Mouse (Mus musculus) hindbrain, postnatal 0 days (tissue): ENCODE results near the gene Kcna10. TPM values are rescaled to one million over a fixed set of nuclear protein-coding genes. Genes with fewer than 3 reads are reported as not detected.

Source experiments
- ATAC-seq: fragments of 200-750 bp; cut with Nextera tagmentation; 2 replicates; pipeline ENCODE4 v1.8.0; 2017; ENCODE audit warnings: mild to moderate bottlenecking, moderate TSS enrichment, moderate library complexity
- DNase-seq: peaks from one replicate; pipeline ENCODE4 v3.0.0-alpha.2; 2015; ENCODE audit warnings: low spot score
- H3K27ac ChIP-seq: fragments of 300-500 bp; sonication (generic); 2 replicates; pipeline ENCODE4 v1.5.1; 2014; ENCODE audit warnings: mild to moderate bottlenecking
- H3K27me3 ChIP-seq: fragments of 300-500 bp; sonication (generic); 2 replicates; pipeline ENCODE4 v1.6.1; 2014; ENCODE audit warnings: low read length, mixed read lengths; ENCODE audit not compliant: insufficient read depth
- H3K36me3 ChIP-seq: fragments of 300-500 bp; sonication (generic); 2 replicates; pipeline ENCODE4 v1.6.1; 2014; ENCODE audit warnings: low read length, mixed read lengths; ENCODE audit not compliant: insufficient read depth
- H3K4me1 ChIP-seq: fragments of 300-500 bp; sonication (generic); 2 replicates; pipeline ENCODE4 v1.6.1; 2014; ENCODE audit warnings: antibody characterized with exemption, low read length, mixed read lengths; ENCODE audit not compliant: insufficient read depth
- H3K4me2 ChIP-seq: fragments of 300-500 bp; sonication (generic); 2 replicates; pipeline ENCODE4 v1.6.1; 2014; ENCODE audit warnings: low read depth, mild to moderate bottlenecking, low read length, moderate library complexity, mixed read lengths
- H3K4me3 ChIP-seq: fragments of 300-500 bp; sonication (generic); 2 replicates; pipeline ENCODE4 v1.5.1; 2014; ENCODE audit warnings: low read length
- H3K9ac ChIP-seq: fragments of 300-500 bp; sonication (generic); replicated peaks from 2 replicates; pipeline ENCODE4 v1.6.1; 2014; ENCODE audit warnings: mild to moderate bottlenecking, low read length, moderate library complexity, mixed read lengths
- H3K9me3 ChIP-seq: fragments of 300-500 bp; sonication (generic); 2 replicates; pipeline ENCODE4 v1.6.1; 2016; ENCODE audit warnings: low read length, mixed read lengths
- CTCF ChIP-seq: IDR thresholded peaks from 2 replicates; pipeline ENCODE4 v1.5.1; 2016; ENCODE audit warnings: antibody characterized with exemption, control low read depth, low read depth
- WGBS: fragments of 180-500 bp; shearing (Covaris S2); extraction: QIAGEN DNeasy Blood & Tissue Kit; methylation state at CpG from one replicate; pipeline ENCODE4 v1.1.7; 2014; 5-methylcytosine and 5-hydroxymethylcytosine counted together
- polyA plus RNA-seq: library from polyadenylated mRNA; unstranded; fragments of >200 nt; fragmentation: Nextera tagmentation; extraction: Ambion mirVana; gene quantifications from 2 replicates; pipeline ENCODE4 v1.2.1, GENCODE M21; 2015
- total RNA-seq: library from RNA; depleted of rRNA; stranded (reverse); fragments of >200 nt; gene quantifications from 2 replicates; pipeline ENCODE4 v1.2.3, GENCODE M21; 2014

Kcna10 gene
- total and polyA plus RNA-seq, 2 experiments from 2014 or later = not detected

DNA sequence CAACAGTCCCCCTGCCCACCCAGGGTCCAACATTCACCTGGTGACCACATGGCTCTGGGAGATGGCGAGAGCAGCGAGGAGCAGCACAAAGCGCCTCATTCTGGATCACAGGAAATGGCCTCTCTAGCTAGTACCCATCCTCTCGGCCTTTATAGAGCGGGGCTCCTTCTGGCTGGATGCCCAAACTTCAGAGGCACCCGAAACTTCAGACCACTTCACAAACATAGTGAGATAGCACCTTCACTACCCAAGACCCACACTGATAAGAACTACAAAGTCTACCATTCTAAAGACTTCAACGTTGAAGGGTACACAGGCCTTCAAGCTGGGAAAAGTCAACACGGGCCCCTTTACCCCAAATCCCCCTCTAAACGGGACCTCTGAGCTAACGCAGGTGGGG is 38.8 kb downstream of the Kcna10 start, which contains the start of gene Cym:
TSS of gene Cym (minus strand) at position 125 of the 400 bp plus-strand sequence.
- Histone ChIP-seq H3K36me3 (no peaks in the 10 kb centered on the region), H3K4me3 (no peak within 1 kb of the TSS), H3K4me1 (no peaks in the 10 kb centered on the region), H3K9ac (no peak within 1 kb of the TSS), H3K27me3 (no peaks in the 10 kb centered on the region), H3K9me3 (no peaks in the 10 kb centered on the region), H3K4me2 (no peak within 1 kb of the TSS), H3K27ac (no peak within 1 kb of the TSS)
- WGBS = 89% methylated on average over 10 of the region's 10 CpGs
- no peak for TF ChIP-seq CTCF
- no peak for ATAC-seq
- DNase-seq = no peak

DNA sequence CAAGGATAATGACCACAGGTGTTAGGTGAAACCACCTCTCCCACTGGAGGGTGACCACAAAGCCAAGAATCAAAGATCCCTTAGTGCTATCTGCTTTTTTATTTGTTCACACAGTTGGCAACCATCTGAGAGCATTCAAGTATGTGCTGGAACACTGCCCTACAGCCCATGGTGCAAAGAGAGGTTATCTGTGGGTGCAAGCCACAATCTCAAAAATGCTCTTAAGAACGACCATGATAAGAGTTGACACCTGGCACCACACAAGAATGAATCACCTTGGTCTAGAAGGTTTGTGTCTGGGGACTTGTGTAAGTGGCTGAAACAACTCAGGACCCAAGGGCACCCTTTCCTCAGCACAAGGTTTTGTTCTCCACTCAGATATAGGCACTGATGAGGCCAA is 40.4 kb downstream of the Kcna10 start:
- no peaks in the 10 kb centered on the region for H3K36me3 ChIP-seq
- no peak for TF ChIP-seq CTCF
- H3K4me2 ChIP-seq = no peak overlapping the region
- no peak overlapping the region for H3K9ac ChIP-seq
- H3K9me3 ChIP-seq = no peaks in the 10 kb centered on the region
- DNase-seq (no peak), ATAC-seq (no peak)
- no peaks in the 10 kb centered on the region for H3K27me3 ChIP-seq
- WGBS = 83% methylated on average over 1 of the region's 1 CpGs
- no peak overlapping the region for H3K27ac ChIP-seq
- no peaks in the 10 kb centered on the region for H3K4me1 ChIP-seq
- H3K4me3 ChIP-seq = no peak overlapping the region

DNA sequence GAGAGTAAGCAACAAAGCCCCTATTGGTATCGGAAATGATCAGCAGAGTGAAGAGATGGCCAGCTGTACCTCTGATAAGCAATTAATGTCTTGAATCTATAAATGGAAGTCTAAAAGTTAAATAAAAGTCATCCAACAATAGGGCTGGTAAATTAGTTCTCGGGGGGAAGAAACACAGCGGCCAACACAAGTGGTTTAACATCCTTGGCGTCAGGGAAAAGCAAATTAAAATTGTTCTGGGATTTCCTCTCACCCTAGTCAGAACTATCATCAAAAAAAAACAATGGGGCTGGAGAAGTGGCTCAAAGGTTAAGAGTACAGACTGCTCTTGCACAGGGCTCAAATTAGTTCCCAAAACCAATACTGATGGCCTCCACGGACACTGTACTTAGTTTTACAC is 43.0 kb downstream of the Kcna10 start:
- Histone ChIP-seq H3K27ac (no peak overlapping the region), H3K4me3 (no peak overlapping the region), H3K4me2 (no peak overlapping the region), H3K9me3 (no peaks in the 10 kb centered on the region), H3K4me1 (no peaks in the 10 kb centered on the region), H3K27me3 (no peaks in the 10 kb centered on the region), H3K36me3 (no peaks in the 10 kb centered on the region), H3K9ac (no peak overlapping the region)
- no peak for TF ChIP-seq CTCF
- 91% methylated on average over 5 of the region's 5 CpGs for WGBS
- ATAC-seq (no peak), DNase-seq (no peak)

DNA sequence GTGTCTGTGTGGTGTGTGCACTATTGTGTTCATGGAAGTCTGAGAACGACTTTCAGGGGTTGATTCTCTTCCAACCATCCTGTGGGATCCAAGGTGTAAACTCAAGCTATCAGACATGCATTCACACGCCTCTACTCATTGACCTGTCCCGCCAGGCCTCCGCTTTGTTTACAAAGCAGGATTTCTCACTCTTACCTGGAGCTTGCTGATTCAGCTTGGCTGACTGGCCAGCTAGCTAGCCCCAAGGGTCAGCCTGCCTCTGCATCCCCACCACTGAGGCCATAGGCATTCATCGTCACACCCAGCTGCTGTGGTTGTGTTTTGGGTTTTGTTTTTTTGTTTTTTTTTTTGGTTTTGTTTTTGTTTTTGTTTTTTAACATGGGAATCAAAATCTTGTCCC is 46.4 kb downstream of the Kcna10 start:
- H3K27ac ChIP-seq = no peak overlapping the region
- H3K4me3 ChIP-seq = no peak overlapping the region
- no peak for ATAC-seq
- no peak for TF ChIP-seq CTCF
- no peaks in the 10 kb centered on the region for H3K4me1 ChIP-seq
- H3K27me3 ChIP-seq = no peaks in the 10 kb centered on the region
- no peak overlapping the region for H3K9ac ChIP-seq
- no peak for DNase-seq
- no peaks in the 10 kb centered on the region for H3K36me3 ChIP-seq
- no peaks in the 10 kb centered on the region for H3K9me3 ChIP-seq
- 80% methylated on average over 5 of the region's 5 CpGs for WGBS
- no peak overlapping the region for H3K4me2 ChIP-seq

DNA sequence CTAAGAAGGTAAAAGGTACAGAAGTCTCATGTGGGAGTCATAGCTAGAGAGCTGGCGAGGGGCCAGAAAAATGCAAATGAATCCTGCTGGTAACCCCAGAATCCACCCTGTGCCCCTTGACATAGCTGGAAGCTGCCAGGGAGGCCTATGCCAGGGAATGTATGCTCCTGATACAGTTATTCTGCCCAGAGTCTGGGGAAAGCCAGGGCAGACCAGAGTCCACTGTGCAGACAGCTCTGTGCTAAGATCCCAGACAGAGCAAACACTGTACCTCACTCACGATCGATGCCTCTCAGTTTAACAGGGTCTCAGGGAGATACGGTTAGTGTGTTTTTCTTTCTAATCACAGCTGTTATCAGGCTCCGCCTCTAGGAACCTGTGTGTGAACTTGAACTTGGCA is 47.0 kb downstream of the Kcna10 start:
- 72% methylated on average over 5 of the region's 5 CpGs for WGBS
- no peaks in the 10 kb centered on the region for H3K4me1 ChIP-seq
- TF ChIP-seq CTCF = no peak
- H3K27me3 ChIP-seq = no peaks in the 10 kb centered on the region
- no peak overlapping the region for H3K4me2 ChIP-seq
- DNase-seq (no peak), ATAC-seq (no peak)
- no peaks in the 10 kb centered on the region for H3K36me3 ChIP-seq
- no peaks in the 10 kb centered on the region for H3K9me3 ChIP-seq
- H3K4me3 ChIP-seq = no peak overlapping the region
- H3K9ac ChIP-seq = no peak overlapping the region
- H3K27ac ChIP-seq = no peak overlapping the region

DNA sequence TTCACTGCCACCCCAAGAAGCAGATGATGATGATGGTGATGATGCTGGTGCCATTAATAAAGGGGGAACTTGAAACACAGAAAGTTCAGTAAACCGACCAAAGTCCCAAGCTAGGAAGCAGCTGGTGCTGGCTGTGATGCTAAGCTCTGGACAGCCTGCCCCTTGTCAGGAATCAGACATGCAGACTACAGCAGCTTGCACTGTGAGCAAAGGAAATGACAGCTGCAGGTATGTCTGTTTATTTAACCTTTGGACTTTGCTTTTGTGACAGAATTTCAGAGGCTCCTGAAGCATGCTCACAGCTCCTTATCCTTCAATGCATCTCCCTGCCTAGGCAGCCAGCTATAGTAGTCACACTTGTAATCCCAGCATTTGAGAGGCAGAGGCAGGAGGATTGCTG is 47.7 kb downstream of the Kcna10 start, which contains the start of gene A630076J17Rik:
TSS of gene A630076J17Rik (plus strand) at position 88 of the 400 bp plus-strand sequence.
- H3K4me1 ChIP-seq = no peaks in the 10 kb centered on the region
- H3K4me3 ChIP-seq = no peak within 1 kb of the TSS
- H3K36me3 ChIP-seq = no peaks in the 10 kb centered on the region
- no peak within 1 kb of the TSS for H3K27ac ChIP-seq
- 48% methylated on average over 1 of the region's 1 CpGs for WGBS
- no peaks in the 10 kb centered on the region for H3K9me3 ChIP-seq
- TF ChIP-seq CTCF = no peak
- H3K9ac ChIP-seq = no peak within 1 kb of the TSS
- H3K27me3 ChIP-seq = no peaks in the 10 kb centered on the region
- no peak for DNase-seq
- no peak within 1 kb of the TSS for H3K4me2 ChIP-seq
- ATAC-seq = no peak

DNA sequence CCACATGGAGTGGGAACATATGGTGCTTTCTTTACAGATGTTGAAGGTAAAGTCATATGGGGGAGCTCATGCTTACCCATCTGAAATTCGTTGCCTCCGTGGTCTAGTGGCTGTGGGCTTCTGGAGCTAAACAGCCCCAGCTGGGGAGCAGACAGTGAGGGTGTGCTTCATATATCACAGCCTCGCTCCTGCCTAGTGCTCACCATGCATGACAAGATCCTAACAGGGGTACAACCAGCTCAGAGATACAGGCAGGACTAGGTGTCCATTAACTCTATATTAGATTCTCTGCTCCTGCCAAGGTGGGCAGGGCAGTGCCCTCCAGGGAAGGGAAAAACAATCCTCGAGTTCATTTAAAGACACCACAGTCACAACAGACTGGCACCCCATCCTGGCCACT is 48.3 kb downstream of the Kcna10 start:
- Histone ChIP-seq H3K4me1 (no peaks in the 10 kb centered on the region), H3K36me3 (no peaks in the 10 kb centered on the region), H3K27me3 (no peaks in the 10 kb centered on the region), H3K4me2 (no peak overlapping the region), H3K9me3 (no peaks in the 10 kb centered on the region), H3K27ac (no peak overlapping the region), H3K4me3 (no peak overlapping the region), H3K9ac (no peak overlapping the region)
- no peak for TF ChIP-seq CTCF
- WGBS = 65% methylated on average over 4 of the region's 4 CpGs
- no peak for DNase-seq
- ATAC-seq = no peak
